Mouse (Mus musculus) cerebellum, postnatal 14 days (tissue): ENCODE data around the gene Pcbp1.
"Not testable (repeated sequence)": the region's sequence is repeated elsewhere in the genome, so short reads cannot be mapped to it uniquely, and the experiment has no call there.

Experiments
- DNase-seq, 2 experiments: peaks; one replicate each; pipeline ENCODE4 v3.0.0; 2021; ENCODE audit warnings: mixed read lengths in 2 of 2

The Pcbp1 gene

GRCm38 (mm10) chr6:86493469-86494263 is 32.5 kb downstream of the Pcbp1 start:
- DNase-seq = no peak

- not testable (repeated sequence) for DNase-seq
Observed at GRCm38 (mm10) chr6:86490413-86490812, 35.7 kb downstream of the Pcbp1 start.

DNA sequence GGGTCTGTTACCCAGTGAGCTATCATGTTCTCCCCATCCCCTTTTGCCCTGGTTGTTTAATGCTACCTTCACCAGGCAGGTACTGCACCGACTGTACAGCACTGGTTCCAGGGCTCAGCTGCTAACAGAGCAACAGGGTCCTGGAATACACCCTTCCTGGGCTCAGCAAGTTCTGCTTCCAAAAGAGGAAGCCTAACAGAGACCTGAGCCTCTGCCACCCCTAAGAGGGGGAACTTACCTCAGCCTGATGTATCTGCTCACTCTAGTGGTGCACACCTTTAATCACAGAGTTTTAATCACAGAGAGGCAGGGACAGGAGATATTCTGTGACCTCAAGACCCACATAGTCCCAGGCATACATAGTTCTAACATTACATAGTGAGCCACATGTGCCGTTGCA is 36.2 kb downstream of the Pcbp1 start:
- no peak for DNase-seq

DNA sequence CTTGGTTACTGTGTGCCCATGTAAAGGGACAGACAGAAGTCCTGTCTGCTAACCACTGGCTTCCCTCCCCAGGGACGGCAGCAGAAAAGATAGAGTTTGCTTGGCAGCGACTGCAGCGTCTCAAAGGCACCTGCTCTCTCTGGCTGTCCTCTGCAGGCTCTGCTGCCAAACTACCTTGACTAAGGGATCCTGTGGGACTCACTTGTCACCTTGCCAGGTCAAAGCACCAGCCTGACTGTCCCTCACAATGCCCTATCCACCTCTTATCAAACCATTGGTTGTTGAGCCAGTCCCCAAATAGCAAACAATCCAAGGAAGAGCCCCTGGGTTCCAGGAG is 38.0 kb downstream of the Pcbp1 start:
- peak; percentile 63 to 74 for DNase-seq

GRCm38 (mm10) chr6:86487358-86488148 is 38.6 kb downstream of the Pcbp1 start:
- DNase-seq = peak; percentile 71 to 74

DNA sequence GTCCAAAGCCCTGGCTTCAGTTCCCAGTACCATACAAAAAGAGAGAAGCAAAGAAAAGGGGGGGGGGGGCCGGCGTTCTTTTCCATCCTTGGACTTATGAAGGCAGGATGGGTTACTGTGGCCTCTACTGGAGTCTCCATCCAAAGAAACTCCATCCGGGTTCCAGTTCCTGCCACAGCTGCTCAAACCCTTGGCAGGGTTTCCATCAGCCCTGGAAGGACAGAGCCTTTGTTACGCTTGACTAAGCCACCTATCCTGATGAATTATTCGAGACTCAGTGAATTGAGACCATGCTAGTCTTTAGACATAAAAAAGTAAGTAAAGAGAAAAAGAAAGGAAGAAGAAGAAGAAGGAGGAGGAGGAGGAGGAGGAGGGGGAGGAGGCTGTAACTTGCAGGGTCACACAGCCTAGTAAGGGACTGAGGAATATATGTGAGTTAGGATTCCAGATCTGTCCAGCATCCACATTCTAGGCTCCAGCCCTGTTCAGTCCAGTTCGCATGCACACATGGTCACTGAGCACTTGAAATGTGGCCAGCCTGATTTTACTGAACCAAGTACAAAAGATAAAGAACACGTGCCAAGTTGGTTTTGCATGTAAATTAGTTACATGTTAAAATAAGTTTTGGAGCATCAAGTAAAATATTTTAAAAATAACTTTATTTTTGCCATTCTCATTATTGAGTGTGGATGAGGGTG is 40.0 kb downstream of the Pcbp1 start:
- peak; percentile 43 to 49 for DNase-seq

- no peak for DNase-seq
Observed at GRCm38 (mm10) chr6:86481871-86482270, 44.2 kb downstream of the Pcbp1 start.

GRCm38 (mm10) chr6:86480189-86480831 is 45.8 kb downstream of the Pcbp1 start:
- DNase-seq = peak; percentile 33 to 45

GRCm38 (mm10) chr6:86479816-86480188 is 46.3 kb downstream of the Pcbp1 start:
- DNase-seq = no peak

DNA sequence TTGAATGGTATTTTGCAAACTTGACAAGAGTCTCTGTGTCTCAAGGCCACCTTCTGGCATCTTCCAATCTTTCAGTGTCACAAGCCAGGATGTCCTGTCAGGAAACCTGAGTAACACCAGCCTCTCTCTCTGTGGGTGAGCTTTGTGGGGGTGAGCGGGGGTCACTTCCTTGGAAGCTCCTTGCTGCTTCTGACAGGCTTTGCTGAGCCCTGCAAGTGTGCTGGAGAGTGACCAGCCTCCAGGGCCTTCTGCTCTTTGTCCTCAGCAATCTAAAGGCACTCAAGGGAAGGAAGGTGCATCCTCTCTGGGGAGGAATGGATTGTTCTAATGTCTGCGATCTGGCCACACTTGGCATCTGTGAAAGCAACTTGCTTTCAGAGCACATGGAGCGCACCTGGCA is 46.8 kb downstream of the Pcbp1 start:
- DNase-seq = peak; percentile 31 to 35

DNA sequence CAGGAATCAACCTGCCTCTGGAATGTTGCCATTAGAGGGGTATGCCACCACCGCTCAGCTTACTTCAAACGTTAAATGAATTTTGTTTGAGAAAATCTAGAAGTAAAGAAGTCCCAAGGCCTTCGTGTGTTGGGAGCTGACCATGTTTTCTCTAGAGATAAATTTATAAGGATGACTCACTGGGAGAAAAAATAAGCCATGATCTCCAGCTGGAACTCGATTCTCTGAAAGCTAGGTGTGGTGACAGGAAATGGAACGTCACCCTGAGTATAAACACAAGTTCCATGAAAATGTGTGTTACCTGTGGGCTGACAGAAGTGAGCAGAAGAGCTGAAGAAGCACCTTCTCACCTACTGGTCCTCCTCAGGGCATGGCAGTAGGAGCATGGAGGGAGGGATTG is 49.2 kb downstream of the Pcbp1 start:
- no peak for DNase-seq

DNA sequence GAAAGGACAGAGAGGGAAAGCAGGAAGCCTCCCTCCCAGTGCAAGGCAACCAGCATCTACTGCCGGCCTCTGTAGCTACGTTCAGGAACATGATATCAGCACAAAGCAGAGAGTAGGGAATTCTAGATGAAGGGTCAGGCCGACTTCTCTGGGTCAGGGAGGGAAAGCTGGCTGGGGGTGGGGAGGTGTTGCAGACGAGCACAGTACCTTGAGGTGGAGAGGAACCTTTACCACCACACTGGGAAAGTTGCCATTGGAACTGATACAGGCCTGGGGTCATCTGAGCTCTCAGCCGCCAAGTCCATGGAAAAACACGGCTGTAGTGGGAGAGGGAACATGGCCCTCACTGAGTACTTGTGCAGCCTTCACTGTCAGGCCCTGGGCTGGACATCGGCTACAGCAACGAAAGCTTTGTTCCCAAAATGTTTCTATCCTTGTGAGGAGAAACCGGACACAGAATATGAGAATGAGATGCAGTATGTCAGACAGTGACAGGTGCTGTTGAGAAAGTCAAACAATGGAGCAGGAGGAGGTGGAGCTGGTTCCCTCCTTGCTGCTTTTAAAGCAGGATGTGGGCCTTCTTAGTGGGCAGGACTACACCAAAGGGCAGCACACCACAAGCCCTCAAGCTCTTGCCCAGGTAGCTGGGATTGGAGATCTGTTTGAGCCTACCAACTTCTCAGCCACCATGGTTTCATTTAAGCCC is 50.5 kb downstream of the Pcbp1 start:
- DNase-seq = peak in 1 of 2 experiments; percentile 19

DNA sequence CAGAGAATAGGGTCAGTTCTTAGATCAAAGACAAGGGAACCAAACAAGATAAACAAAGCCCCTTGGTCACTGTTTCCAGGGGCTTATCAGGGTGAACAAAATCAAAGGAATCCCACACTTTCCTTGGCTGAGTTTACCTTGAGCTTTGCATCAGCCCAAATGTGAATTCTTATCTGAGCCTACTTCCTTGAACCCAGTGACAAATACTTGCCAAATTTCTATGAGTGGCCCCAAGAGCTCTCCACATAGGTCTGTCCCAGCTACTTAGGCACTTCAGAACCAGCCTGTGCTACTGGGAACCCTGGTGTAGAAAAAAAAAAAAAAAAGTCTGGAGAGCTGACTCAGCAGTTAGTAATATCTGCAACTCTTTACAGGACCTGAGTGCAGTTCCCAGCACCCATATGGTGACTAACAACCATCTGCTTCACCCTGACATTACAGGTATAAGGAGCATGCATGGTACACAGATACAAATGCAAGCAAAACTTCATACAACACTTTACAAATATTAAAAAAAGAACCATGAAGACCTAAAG is 51.4 kb downstream of the Pcbp1 start:
- DNase-seq = no peak
